In the genomic region with DNA sequence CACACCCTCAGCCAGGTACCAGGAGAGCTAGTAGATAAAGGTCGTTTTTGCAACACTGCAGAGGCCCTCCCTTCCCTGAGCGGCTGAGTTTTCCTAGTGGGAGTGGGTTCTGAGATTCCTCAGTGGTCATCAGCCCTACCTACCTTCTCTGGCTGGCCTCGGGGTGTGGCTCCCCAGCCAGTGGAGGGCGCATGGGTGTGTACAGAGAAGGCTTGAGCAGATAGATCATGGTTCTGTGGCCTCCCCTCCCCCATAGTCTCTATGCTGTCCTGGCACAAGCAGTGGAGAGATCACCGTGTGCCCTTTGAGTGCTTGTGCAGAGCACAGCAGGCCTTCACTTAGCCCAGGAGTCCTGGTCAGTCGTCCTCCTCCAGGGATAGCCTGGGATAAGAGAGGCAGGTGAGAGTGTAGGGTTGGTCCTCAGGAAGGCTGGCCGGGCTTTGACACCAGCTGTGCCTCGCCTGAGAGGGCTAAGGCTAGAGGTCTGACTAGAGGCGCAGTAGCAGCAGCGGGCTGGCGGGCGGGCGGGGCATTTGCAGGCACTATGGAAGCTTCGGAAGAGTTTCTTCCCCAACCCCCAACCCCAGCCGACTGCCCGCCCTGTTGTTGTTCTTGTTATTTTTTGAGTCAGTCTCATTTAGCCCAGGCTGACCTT, we compare ENCODE assay signal across 9 mouse cellular contexts. TPM values are rescaled to one million over a fixed set of nuclear protein-coding genes. Genes with fewer than 3 reads are reported as not detected.
DNase-seq lines count a peak whose midpoint lies in the region; ATAC-seq and TF ChIP-seq lines count a peak whose summit lies in the region.
"Had no signal": no experiment of that assay in that cellular context is flagged by ENCODE, and none has a peak within 500 bp of the region (broad histone marks: within the 10 kb centered on the region; RNA-seq: fewer than 3 reads in every experiment).

No protein-coding gene starts in this region.

- no peak overlapping the region for H3K27ac ChIP-seq in liver, embryonic 14.5 days
- H3K27ac ChIP-seq: midbrain, embryonic 12.5 days had no signal

- H3K27me3 ChIP-seq in liver, embryonic 14.5 days (ENCODE audit: control insufficient read depth, insufficient read depth, low read length) = peaks cover 20% of the 10 kb centered on the region

- no peaks in the 10 kb centered on the region for H3K36me3 ChIP-seq in liver, embryonic 14.5 days (replicated peaks; ENCODE audit: control insufficient read depth, insufficient read depth, low read depth)

- TF ChIP-seq CTCF in liver, embryonic 14.5 days (IDR thresholded peaks at IDR 0.05; ENCODE audit: low read depth) = peak; percentile 74

- no peak overlapping the region; the same call in 1 of the 2 replicates for H3K4me2 ChIP-seq in liver, embryonic 14.5 days (ENCODE audit: low read depth)
- H3K4me2 ChIP-seq: midbrain, embryonic 12.5 days had no signal

- peaks cover 15 to 24% of the 10 kb centered on the region in 2 experiments for H3K4me1 ChIP-seq in liver, embryonic 14.5 days (replicated peaks; ENCODE audit: control insufficient read depth in 2 of 2, insufficient read depth in 2 of 2, low read length in 1 of 2)

- peak; percentile 29; the same call in 1 of the 2 replicates for ATAC-seq in liver, embryonic 14.5 days (ENCODE audit: insufficient read depth)

- no peak for TF ChIP-seq EP300 in liver, embryonic 14.5 days (IDR thresholded peaks at IDR 0.05; ENCODE audit: low read depth)

- DNase-seq in adrenal gland, adult 2 months = peak; percentile 31
- DNase-seq in adrenal gland, adult 18-20 months (ENCODE audit: low spot score in 2 of 2) = no peak
- peak; percentile 46 for DNase-seq in 416B (ENCODE audit: low read depth)
- DNase-seq in heart, adult 9 months (ENCODE audit: low spot score in 2 of 2) = peak; percentile 68 to 75
- DNase-seq in liver, embryonic 14.5 days (ENCODE audit: low read depth in 3 of 3, low spot score in 3 of 3) = peak; percentile 58 to 74 (median 66)
- DNase-seq in testis, postnatal 10 days (ENCODE audit: low spot score) = peak; percentile 71
- DNase-seq in ovary, postnatal 10 days (ENCODE audit: low spot score) = no peak
- no peak for DNase-seq in left cerebral cortex, adult 11 months (ENCODE audit: low spot score)

- no peak overlapping the region for H3K4me3 ChIP-seq in liver, embryonic 14.5 days (ENCODE audit: insufficient read depth in 1 of 2, low read depth in 2 of 2, low read length in 2 of 2)
- H3K4me3 ChIP-seq: midbrain, embryonic 12.5 days had no signal

- no peaks in the 10 kb centered on the region for H3K9me3 ChIP-seq in liver, embryonic 14.5 days (ENCODE audit: control insufficient read depth, low read length)
- H3K9me3 ChIP-seq: midbrain, embryonic 12.5 days had no signal

- no peak overlapping the region for H3K9ac ChIP-seq in liver, embryonic 14.5 days (replicated peaks)
- H3K9ac ChIP-seq: midbrain, embryonic 12.5 days had no signal

- WGBS in liver, embryonic 14.5 days (ENCODE audit: insufficient replicate concordance) = 24% methylated on average over 16 of the region's 16 CpGs

RNA-seq across cellular contexts. Expression of gene Crip1, which starts 2.4 kb away (rescaled TPM):
- total RNA-seq in adrenal gland, adult 2 months (2021) = 100 to 1,000 TPM in 1 of 2 experiments, 10 to 100 TPM in 1; 51.5 to 101 TPM
- polyA plus RNA-seq in adrenal gland, adult 2 months (2012; rRNA removed) = 31.7 and 36.9 TPM in 2 replicates
- 100 to 1,000 TPM in 1 of 2 experiments, 10 to 100 TPM in 1; 52.9 to 106 TPM for total RNA-seq in adrenal gland, adult 18-20 months (2021)
- 41.5 and 87.7 TPM in 2 replicates for polyA plus RNA-seq in liver, embryonic 14.5 days (2012; rRNA removed)
- polyA plus RNA-seq in liver, embryonic 14.5 days (2014; fragmentation: Nextera tagmentation; extraction: Ambion mirVana) = 100.0 and 101 TPM in 2 replicates

RNA-seq across cellular contexts. Expression of gene Tedc1, which starts 7.7 kb away (rescaled TPM):
- total RNA-seq in adrenal gland, adult 2 months (2021) = 1 to 10 TPM in 1 of 2 experiments, under 1 TPM in 1; 0.66 to 1.4 TPM
- polyA plus RNA-seq in adrenal gland, adult 2 months (2012; rRNA removed) = 3.6 and 6.6 TPM in 2 replicates
- under 1 TPM; 0.83 to 0.93 TPM for total RNA-seq in adrenal gland, adult 18-20 months (2021)
- polyA plus RNA-seq in liver, embryonic 14.5 days (2012; rRNA removed) = 8.2 and 12.0 TPM in 2 replicates
- polyA plus RNA-seq in liver, embryonic 14.5 days (2014; fragmentation: Nextera tagmentation; extraction: Ambion mirVana) = 6.4 and 6.8 TPM in 2 replicates

RNA-seq across cellular contexts. Expression of gene Crip2, which starts 8.5 kb away (rescaled TPM):
- total RNA-seq in adrenal gland, adult 2 months (2021) = 10 to 100 TPM; 57.5 to 58.2 TPM
- 159 and 168 TPM in 2 replicates for polyA plus RNA-seq in adrenal gland, adult 2 months (2012; rRNA removed)
- 10 to 100 TPM; 48.1 to 55.6 TPM for total RNA-seq in adrenal gland, adult 18-20 months (2021)
- 29.3 and 37.4 TPM in 2 replicates for polyA plus RNA-seq in liver, embryonic 14.5 days (2012; rRNA removed)
- polyA plus RNA-seq in liver, embryonic 14.5 days (2014; fragmentation: Nextera tagmentation; extraction: Ambion mirVana) = 35.0 and 38.1 TPM in 2 replicates

RNA-seq across cellular contexts. Expression of gene Tmem121, which starts 37.2 kb away (rescaled TPM):
- 1 to 10 TPM; 2.8 to 9.7 TPM for total RNA-seq in adrenal gland, adult 2 months (2021)
- polyA plus RNA-seq in adrenal gland, adult 2 months (2012; rRNA removed) = 11.9 and 15.9 TPM in 2 replicates
- 1 to 10 TPM; 5.4 to 7.2 TPM for total RNA-seq in adrenal gland, adult 18-20 months (2021)
- 0.29 and 0.54 TPM in 2 replicates for polyA plus RNA-seq in liver, embryonic 14.5 days (2012; rRNA removed)
- polyA plus RNA-seq in liver, embryonic 14.5 days (2014; fragmentation: Nextera tagmentation; extraction: Ambion mirVana) = 0.11 TPM in 1 of 2 replicates, not detected in the other

RNA-seq across cellular contexts. Expression of gene Mta1, which starts 50.4 kb away (rescaled TPM):
- total RNA-seq in adrenal gland, adult 2 months (2021) = 100 to 1,000 TPM in 1 of 2 experiments, 10 to 100 TPM in 1; 76.6 to 102 TPM
- polyA plus RNA-seq in adrenal gland, adult 2 months (2012; rRNA removed) = 164 TPM in 2 replicates
- 10 to 100 TPM; 61.6 to 89.6 TPM for total RNA-seq in adrenal gland, adult 18-20 months (2021)
- polyA plus RNA-seq in liver, embryonic 14.5 days (2012; rRNA removed) = 22.4 and 22.6 TPM in 2 replicates
- 4.7 and 6.3 TPM in 2 replicates for polyA plus RNA-seq in liver, embryonic 14.5 days (2014; fragmentation: Nextera tagmentation; extraction: Ambion mirVana)

Comparison
In these comparisons a context has a peak if more than half of its experiments do, and no peak if none do; other contexts are left out.
1. DNase-seq: peak in adrenal gland, adult 2 months (single experiment), 416B (single experiment), heart, adult 9 months (2 of 2), liver, embryonic 14.5 days (3 of 3) and testis, postnatal 10 days (single experiment); none in adrenal gland, adult 18-20 months (0 of 2), ovary, postnatal 10 days (single experiment) and left cerebral cortex, adult 11 months (single experiment).